Mouse (Mus musculus) urinary bladder, adult 2 months (tissue): Measurements from ENCODE around the gene Cacul1. TPM values are rescaled to one million over a fixed set of nuclear protein-coding genes. Genes with fewer than 3 reads are reported as not detected.
"Not testable (repeated sequence)": the region's sequence is repeated elsewhere in the genome, so short reads cannot be mapped to it uniquely, and the experiment has no call there.

Experiments used
- DNase-seq: peaks from one replicate; pipeline ENCODE4 v3.0.0; 2022; ENCODE audit warnings: low spot score
- polyA plus RNA-seq: library from polyadenylated mRNA; depleted of rRNA; stranded (reverse); fragments of >200 nt; gene quantifications from 2 replicates; pipeline ENCODE4 v1.2.3, GENCODE M21; 2012; rRNA removed

The Cacul1 gene
- 13.8 and 16.8 TPM in 2 replicates for polyA plus RNA-seq

DNA sequence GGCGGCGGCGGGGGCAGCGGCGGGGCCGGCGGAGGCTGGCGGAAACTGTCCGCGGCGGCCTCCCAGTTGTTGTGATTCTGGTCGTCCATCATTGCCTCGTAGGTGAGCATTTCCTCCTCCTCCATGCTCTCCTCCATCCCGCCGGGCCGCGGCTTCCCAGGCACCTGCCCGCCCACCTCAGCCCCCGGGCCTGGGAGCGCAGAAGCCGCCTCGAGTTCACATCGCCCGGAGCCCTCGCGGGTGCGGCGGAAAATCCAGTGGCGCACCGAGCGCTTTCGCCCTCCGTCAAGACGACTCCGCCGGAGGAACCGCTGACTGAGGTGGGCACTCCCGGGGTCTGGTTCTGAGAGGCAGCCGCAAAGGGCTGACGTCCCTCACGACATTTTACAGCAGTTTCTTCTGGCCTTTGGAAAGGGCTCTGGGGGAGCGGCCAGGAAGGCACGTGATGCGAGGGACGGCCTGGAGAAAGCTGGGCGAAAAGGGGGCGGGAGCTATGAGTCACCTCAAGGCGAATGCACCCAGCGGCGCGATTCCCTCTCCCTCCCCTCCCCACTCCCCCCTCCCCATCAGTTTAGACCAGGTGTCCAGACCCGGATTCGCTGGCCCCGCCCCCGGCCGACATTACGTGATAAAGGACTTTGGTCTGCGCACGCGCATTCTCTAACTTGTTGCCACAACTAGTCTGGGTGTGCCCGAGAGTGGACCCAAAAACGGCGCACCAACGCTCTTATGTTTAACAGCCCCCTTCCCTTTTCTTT lies at the start of gene Cacul1:
Cacul1 (minus strand) TSS at position 444 of the 758 bp plus-strand sequence.
- peak; percentile 88 for DNase-seq

DNA sequence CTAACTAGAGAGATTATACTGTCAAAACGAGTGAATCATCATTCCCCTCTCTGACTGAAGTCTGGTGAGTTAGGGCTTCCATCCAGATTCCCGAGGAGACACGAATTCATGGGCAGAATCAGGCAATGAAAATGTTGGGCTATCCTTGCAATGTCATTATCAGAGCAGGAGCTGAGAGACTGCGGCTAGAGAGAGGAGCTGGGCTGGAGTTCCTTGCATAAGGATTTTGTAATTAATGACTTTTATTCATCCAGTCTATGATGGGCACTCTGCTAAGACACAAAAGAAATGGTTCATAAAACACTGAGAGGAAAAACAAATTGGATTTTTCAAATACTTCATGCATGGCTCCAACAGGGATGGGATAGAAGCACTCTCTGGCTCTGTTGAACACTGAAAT lies 38.6 kb upstream of the Cacul1 start:
- no peak for DNase-seq

DNA sequence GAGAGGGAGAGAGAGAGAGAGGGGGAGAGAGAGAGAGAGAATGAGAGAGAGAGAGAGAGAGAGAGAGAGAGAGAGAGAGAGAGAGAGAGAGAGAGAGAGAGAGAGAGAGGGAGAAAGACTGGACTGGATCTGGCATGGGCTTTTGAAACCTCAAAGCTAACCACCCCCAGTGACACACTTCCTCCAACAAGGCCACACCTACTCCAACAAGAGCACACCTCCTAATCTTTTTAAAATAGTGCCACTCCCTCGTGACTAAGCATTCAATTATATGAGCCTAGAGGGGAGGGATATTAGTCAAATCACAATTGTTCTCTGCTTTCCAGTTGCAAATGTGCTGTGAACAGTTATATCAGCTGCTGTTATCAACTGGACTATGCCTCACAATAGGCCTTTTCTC lies 36.2 kb upstream of the Cacul1 start:
- no peak for DNase-seq

DNA sequence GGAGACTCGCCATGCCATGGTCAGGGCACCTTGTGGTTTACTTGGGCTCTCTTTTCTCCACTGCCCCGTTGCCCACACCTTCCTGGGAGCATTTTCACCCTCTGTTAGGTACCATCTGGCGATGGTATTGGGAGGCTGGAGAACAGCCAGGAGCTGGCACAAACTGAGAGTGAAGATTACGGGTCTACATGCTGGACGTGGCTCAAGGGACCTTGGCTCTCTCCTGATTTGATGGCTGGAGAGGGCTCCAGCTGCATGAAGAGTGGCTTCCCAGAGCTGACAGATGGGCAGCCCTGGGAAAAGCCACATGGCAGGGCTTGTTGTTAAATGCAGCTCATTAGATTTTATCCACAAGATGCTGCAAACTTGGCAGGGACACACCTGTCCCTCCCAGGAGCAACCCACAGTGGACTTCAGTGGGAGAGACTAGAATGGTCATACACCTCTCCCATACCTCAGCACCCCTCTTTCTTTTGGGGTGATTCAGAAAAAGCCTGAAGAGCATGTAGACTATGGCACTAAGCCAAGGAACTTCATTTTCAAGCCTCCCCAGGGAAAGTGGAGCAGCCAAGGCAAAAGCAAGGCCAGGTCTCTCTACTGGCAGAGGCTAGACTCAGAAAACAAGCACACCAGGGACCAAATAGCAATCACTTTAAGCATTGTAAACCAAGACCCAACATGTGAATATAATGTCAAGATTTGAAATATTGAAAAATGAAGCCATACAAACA lies 34.8 kb upstream of the Cacul1 start:
- no peak for DNase-seq

DNA sequence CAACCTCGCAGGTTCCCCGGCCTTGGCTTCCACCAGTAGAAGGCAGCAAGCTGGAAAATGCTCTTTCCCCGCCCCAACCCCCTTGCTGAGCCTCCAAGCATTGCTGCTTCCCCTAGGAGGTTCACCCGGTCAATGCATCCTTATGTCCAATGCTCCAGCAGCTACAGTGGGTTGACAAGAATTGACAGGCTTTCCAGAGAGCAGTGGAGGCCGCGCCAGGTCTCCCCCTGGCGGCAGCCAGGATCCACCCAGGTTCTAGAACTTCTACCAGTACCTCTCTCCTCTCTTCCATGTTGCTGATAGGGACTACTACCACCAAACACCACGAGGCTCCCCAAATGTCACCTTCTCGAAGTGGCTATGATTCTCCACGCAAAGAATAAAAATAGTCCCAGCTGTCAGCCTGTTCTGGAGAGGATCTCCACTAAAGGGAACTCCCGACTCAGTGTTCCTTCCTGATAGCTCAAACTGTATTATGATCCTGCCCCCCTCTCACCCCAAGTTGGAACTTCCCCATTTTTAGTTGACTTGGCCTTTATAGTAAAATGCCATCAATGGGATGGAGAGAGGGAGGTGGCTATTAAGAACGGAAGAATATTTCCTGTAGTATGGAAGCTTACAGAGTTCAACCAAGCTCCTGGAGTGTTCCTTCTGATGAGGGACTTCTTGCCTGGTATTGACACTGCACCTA lies 30.8 kb upstream of the Cacul1 start:
- DNase-seq: no peak

DNA sequence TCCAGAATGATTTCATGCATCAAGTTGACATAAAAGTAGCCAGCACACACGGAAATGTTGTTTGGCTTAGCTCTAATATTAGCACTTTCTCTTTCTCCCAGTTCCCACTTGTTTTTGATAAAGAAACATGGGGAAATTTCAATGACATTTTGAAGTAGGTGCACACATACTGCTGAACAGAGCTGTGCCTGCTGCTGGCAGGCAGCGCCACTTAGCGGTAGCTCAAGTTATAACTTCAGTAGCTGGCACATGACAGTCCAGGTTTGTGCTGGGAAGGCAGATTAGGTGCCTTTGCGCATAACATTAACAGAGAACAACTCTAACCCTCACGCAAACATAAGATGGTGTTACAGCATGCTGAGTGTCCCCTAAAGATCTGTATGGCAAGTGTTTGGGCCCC lies 27.9 kb upstream of the Cacul1 start:
- DNase-seq: no peak

DNA sequence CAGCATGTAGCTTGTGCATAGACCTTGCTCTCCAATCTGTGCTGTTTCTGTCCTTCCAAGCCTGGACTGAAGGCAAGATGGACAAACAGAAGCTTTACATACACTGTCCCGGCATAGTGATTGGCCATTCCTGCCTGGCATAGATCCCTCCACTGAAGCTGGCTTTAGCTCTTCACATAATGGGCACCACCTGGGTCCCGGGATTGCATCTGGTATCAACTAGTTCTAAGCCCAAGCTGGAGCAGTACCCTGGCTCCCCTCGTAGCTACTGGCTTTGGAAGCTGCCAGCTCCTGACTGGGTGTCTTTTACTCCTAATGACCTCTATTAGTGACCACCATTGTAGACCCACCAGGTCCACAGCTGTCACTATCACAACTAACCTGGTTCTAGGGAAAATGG lies 22.8 kb upstream of the Cacul1 start:
- DNase-seq: no peak

DNA sequence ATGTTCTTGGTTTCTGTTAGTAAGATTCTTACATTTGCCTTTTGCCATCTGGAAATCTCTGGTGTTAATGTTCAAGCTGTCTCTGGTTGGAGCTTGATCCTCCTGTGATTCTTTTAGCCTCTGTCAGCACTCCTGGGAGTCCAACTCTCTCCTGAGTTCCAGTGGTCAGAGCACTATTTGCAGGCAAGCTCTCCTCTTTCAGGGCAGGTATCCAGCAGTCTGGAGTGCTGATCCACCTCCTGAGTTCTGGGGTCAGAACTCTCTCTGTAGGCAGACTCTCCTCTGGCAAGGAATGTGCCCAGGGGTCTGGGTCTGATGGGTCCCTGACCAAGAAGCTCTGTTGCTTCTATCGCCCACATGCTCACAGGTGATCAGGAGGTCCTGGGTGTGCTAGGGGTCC lies 21.2 kb upstream of the Cacul1 start:
- DNase-seq: not testable (repeated sequence)

DNA sequence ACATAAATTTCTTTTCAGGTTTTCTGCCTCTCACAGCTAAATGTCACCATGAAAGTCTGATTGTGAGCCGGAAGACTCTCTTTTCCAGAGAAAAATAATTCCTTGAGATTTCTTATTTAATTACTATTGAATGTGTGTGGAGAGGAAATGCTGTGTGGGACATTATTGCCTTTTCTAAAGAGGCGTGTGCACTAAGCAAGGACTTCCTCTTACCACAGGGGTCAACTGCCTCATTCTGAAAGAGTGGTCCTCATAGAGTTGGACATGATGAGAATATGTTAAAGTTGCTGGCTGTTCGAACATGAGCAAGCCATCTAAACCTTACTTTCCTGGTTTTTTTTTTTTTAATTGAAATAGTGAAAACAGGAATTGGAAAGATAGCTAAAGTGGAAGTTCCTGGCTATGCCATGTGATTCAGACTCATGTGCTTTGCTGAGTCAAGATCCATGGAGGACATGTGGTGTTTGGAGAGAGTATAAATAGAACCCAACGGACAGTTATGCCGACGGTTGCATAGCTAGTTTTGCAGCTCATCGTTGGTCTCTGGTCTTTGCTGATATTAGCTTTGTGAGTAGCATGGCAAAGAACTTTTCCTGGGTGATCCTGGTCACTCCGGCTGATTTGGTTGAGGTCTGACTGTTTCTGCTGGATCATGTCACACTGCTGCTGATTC lies 17.3 kb upstream of the Cacul1 start:
- no peak for DNase-seq

DNA sequence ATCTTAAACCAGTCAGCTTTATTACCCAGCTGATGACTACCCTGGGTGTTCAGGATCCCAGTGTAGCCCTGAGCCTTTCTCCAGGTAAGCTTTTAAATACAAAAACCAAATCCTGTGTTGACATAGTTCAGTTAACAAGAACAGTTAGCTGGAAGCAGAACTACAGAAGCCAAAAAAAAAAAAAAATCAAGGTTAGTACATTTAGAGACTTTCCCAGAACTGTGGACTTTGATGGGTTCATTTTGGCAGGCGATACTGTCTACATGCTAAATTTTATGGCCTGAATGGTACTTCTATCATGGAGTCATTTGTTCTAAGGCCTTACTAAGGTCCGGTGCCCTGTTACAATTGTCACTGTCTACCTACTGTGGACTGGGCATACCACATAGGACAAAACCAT lies 8.8 kb upstream of the Cacul1 start:
- DNase-seq: no peak

DNA sequence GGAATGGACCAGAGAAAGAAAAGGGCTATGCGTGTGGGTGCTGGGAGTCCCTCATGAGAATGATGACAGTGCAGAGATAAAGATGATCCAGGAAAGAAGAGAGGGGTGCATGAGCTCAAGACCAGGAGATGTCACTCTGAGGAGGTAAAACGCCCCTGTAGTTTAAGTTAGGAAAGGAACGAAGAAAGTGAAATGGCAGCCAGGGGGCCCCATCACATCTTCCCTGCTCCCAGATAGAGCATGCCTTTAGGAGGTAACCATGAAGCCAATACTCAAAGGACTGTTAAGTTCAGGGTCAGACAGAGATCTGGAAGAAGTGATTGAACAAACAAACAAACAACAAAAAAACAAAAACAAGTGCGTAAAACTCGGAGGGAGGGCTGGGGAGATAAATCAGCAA lies 5.8 kb upstream of the Cacul1 start:
- DNase-seq: no peak

DNA sequence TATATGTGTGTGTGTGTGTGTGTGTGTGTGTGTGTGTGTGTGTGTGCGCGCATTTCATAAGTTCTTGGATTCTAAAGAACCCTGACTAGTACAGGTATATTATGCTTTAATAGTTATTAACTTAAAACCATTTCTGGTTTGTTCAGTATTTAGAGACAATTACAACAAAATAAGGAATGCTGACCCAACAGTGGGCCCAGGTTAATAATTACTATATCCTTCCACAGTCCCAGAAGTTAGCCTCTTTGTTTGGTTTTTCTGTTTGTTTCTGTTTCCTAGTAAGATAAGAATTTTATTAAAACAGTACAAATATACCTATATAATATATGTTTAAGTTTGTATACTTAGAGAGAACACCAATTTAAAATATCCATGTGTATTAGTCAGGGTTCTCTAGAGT lies 2.4 kb upstream of the Cacul1 start:
- no peak for DNase-seq

DNA sequence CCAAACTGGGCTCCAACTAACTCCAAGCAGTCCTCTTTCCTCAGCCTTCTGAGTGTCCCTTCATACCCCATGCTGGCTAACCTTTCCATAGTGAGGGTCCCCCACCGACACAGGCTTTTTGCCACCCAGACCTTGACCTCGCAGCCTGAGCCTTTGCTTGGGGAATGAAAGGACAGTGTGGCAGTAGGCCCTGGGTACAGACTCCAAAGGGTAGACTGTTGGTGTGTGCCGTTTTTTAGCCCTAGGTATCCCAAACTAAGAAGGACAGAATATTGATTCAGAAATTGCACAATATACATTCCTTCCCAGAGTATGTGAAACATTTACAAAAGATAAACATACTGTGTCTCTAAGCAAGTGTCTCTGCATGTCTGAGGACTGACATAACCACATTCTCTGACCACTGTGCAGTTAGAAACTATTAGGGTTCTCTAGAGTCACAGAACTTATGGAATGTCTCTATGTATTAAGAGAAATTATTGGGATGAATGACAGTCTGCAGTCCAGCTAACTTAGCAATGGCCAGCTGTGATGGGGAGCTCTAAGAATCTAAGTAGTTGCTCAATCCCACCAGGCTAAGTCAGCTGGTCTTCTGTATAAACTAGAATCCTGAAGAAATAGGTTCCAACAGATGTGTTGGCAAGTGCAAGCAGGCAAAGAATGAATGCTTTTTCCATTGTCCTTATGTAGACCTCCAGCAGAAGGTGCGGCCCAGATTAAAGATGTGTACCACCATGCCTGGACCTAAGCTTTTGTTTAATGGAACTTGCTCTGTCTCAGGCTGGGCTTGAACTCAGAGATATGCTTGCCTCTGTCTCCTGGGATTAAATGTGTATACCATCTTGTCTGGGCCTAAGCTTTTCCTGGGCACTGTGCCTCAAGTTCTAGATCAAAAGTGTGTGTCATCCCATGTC lies 809 bp upstream of the Cacul1 start:
- no peak for DNase-seq

DNA sequence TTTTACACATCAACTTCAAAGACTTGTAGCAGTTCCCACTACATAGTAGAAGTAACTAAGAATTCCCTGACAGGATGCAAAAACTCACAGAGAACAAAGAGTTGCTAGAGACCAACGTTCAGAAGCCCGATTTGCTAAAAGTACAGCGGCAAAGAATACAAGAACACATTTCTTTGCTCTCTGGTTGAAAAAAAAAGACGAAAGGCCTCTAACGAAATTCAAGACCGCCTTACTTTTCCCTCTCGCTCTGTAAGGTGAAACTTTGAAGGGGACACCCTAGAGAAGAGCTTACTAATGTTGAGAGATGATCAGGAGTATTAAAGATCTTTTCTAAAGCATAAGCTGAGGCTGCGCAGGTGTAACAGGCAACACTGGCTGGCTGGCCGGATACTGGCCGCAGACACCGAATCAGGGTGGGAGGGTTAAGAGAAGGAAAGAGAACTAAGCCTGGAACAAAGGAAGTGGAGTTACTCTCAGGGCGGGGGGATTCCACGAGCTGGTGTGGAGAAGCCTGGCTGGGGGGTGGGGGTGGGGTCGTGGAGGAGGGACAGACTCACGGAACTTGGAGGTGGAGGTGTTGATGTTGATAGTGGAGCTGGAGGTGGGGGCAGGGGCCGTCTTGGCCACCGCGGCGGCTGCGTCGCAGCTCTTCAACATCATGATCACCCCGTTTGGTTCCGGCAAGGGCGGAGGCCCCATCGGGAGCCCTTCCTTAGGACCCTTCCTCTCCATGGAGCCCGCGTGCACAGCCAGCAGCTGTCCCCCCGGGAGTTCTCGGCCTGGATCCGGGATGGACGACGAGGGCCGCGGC lies 849 bp downstream of the Cacul1 start:
- no peak for DNase-seq

DNA sequence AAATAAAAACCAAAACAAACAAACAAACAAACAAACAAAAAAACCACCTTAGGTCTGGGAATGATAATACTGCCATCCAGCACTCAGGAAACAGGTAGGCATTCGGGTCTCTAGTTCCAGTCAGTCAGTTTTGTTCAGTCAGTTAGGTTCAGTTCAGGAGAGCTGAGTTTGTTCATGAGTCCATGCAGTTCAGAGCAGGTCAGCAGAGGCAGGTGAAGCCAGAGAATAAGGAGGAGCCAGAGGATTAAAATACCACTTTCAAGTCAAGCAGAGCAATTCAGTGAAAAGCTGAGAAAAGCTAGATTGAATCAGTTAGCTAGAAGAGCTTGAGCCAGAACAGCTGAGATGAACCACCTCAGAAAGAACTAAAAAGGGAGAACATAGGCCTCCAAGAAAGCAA lies 4.1 kb downstream of the Cacul1 start:
- DNase-seq: no peak

DNA sequence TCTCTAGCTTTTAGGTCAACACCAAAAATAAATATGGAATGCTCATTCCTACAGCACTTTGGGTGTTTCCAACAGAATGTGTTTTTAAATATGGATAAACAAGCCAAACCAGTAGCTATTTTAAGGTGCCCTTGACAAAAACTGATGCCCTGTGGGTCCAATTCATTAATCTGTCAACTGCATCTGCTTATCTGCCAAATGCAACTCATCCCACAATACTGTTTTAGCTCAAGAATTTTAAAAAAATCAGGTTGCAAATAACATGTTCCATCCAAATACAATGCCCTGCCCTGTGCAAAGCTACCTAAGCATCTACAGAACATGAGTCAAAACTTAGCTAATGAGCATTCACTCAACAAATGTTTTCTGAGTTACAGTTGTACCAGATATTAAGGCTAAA lies 20.3 kb downstream of the Cacul1 start:
- DNase-seq: no peak

DNA sequence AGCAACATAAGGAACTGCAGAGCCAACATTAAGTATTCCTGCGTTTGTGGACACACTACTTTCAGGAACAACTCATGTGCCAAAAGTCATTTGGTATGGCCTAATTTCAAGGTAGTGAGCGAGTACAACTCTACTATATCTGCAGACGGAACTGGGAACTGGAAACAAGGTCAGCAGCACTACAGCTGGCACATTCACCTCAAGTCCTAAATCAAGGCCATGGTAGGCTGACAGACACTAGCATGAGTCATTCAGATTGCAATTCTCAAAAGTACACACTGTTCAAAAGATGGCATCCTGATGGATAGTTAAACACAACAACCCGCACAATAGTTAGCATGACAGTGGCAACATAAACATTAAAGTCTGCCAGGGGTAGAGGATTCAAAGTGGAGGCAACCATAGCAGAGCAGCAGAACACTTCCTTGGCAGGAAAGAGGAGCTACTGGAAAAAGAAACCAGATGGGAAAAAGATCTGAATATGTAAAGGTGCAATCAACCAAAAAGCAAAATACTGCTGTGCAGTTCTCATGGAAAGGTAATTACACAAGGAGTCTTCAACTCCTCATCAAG lies 25.9 kb downstream of the Cacul1 start:
- DNase-seq: no peak

DNA sequence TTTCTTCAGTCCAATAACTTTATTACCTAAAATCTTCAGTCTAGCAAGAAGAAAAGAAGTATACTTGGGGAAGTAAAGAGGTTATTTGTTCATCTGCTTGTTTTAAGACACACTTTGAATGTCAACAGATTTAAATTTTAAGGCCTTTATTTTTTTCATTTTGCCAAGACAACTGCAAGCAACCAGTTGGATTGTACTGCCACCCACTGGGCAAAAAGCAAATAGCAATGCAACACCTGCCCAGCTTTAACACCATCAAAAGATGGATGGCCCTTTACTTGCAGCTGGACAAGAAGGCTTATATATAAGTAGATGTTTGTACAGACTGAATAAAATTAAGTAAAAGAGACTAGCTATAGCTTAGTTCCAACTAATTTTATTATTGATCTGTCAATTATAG lies 27.3 kb downstream of the Cacul1 start:
- no peak for DNase-seq

DNA sequence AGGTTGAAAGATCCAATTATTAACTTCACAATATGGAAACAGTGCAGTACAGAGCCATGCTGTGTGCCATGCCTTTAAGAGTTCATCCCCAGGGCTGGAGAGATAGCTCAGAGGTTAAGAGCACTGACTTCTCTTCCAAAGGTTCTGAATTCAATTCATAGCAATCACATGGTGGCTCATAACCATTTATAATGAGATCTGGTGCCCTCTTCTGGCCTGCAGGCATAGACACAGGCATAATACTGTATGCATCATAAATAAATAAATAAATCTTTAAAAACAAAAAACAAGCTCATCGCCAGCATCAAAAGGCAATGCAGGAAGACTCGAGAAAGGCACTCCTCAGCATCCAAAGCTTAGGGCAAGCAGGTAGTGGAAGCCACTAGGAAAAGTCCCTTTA lies 37.5 kb downstream of the Cacul1 start:
- no peak for DNase-seq

DNA sequence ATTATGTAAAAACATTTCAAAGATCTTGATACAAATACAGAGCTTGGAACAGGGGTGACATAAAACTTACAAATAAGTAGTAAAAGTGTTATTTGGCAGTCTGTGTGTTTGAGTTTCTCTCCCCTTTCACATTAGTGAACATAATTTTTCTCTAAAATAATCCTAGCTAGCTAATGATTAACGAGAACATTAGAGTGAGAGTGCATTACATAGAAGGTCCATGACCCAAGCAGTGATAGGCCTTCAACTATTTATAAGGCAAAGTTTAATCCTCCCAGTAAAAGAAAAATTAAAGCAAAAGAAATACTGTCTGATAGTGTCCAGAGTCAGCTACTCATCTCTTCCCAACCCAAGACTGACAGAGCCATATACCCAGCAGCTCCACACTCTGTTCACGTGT lies 48.9 kb downstream of the Cacul1 start:
- DNase-seq: no peak
